Mouse (Mus musculus) erythroblast, embryonic 14.5 days (primary cell): ENCODE results near the gene Ubxn6.

Experiments used
- GATA1 ChIP-seq: IDR thresholded peaks from 2 replicates; pipeline ENCODE4 v1.6.1; 2012; ENCODE audit warnings: low read length, inconsistent platforms, mixed read lengths
- TAL1 ChIP-seq: IDR thresholded peaks from 3 replicates; pipeline ENCODE4 v1.6.1; 2012; ENCODE audit warnings: low read length, inconsistent platforms, mixed read lengths

- TF ChIP-seq TAL1 (no peak), GATA1 (no peak)
These were observed 54.3 kb downstream of the Ubxn6 start for GRCm38 (mm10) chr17:56020400-56021084.
